Mouse (Mus musculus): ENCODE results near the gene Smyd1. TPM values are rescaled to one million over a fixed set of nuclear protein-coding genes. Genes with fewer than 3 reads are reported as not detected.

Smyd1 gene
- total RNA-seq, 2 experiments from 2014 or later = 292 to 319 TPM

DNA sequence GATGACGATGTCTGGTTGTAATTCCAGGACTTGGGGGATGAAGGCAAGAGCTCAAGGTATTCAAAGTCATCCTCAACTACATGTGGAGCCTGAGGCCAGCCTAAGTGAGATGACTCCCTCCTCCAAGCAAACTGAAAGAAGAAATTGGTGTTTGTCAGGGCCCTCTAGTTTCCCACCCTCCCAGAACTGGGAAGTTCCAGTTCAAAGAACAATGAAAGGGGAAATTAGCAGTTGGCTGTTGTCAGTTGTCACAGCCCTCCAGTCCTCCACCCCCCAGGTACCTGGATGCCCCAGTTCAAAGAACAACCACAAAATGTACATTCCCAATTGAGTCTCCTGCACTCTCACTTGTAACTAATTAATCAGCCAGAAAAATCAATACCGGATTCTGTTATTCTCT lies 113.3 kb downstream of the Smyd1 start:
- no peak for DNase-seq

- DNase-seq = no peak
Measured at GRCm38 (mm10) chr6:71204166-71204565, 117.9 kb downstream of the Smyd1 start.

DNA sequence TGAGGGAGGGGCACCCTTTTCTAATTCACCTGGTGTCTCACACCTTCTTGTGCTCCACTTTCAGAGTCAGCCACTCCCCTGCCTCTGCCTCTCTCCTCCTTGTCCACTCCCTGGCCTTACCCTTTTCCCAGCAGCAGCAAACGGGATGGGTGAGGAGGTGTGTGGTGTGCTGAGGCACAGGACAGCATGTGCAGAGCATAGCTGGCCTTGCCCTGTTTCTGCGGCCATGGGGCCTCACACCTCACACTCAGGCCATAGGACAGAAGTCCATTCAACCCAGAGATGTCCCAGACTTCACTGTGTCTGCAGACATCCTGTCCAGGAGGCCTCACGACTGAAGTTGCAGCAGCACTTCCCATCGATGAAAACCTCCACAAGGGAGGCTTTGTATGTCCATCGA lies 118.4 kb downstream of the Smyd1 start:
- no peak for DNase-seq

- no peak for DNase-seq
Measured at GRCm38 (mm10) chr6:71201925-71202324, 120.1 kb downstream of the Smyd1 start.

- no peak for DNase-seq
Measured at GRCm38 (mm10) chr6:71199612-71200011, 122.4 kb downstream of the Smyd1 start, which contains the start of gene Fabp1. Fabp1 (plus strand) TSS chr6:71199827.

DNA sequence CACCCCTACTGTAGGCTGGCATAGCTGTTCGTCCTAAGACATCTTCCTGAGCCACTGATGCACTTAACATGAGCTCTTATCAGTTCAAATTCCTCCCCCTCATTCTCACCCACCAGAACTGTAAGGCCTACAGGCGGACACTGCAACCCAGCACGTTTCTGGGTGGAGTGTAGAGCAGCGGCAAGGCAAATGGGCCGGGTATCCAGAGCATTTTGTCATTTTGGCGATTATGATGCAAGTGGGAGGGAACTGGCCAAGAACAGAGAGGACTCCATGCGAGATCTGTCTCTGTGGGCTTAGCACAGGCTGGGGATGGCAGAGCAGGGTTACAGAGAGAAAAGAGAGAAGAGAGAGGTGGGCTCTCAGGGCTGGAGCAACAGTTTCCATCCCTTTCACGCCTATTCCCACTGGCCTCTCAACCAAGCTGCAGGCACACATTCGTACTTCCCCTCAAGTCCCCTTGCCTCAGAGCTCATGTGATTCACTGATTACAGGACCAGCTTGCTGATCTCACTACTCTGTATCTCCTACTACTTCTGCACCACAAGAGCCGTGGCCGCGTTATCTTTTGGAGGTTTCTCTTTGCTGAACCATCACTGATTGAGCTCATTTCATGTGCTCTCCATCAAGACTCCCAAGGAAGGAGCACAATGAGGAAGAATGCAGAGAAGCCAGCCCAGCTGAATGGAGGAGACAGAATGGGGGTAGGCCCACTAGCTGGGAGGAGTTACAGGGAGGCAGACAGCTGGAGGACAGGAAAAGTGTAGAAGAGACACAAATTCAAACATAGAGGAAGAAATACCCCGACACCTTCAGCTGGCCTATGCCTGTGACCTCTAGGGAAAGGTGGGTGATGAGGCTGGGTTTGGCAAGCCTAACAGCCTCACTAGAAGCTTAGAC lies 124.1 kb downstream of the Smyd1 start:
- DNase-seq = no peak

GRCm38 (mm10) chr6:71196107-71196506 lies 125.9 kb downstream of the Smyd1 start:
- no peak for DNase-seq

DNA sequence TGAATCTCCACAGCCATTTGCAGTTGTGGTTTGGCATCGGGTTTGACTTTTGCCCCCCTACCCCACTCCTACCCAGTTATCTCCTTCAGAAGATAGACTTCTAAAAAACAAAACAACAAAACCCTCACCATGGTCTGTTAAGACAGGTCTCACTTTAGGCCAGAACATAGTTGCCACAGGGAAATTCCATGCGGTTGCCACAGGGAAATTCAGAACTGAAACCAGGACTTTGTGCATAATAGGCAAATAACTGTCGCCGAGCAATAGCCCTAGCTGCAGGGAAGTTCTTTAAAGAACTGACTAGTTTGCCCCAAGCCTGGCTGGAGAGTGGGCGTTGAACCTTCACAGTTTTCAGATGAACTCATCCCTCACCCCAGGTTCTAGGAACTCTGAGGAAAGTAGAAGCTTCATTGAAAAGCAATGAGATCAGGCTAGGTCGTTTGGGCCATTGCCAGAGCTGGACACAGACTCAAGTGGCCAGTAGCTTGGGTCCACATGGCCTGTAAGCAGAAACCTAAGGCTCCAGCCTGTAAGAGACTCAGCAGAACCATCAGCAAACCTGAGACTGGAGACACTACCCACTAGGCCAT lies 128.8 kb downstream of the Smyd1 start:
- no peak for DNase-seq

- DNase-seq = no peak
Measured at GRCm38 (mm10) chr6:71190501-71190900, 131.5 kb downstream of the Smyd1 start.

DNA sequence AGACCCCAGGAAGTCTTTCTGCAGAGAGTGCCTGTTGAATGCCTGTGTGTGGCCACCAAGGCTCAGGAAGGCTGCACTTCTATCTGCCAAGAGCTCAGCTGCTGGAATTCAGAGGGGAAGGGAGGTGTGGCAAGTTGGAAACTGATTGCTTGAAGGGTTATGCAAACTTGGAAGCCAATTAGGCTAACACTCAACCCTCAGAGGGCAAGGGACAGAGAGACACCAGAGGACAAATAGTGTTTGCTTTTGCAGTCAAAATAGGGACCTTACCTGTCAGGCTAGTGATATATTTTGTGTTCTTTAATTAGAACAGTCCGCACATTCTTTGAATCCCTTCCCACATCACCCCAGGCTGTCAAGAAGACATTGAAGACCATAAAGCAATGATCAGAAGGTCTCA lies 132.5 kb downstream of the Smyd1 start:
- no peak for DNase-seq

DNA sequence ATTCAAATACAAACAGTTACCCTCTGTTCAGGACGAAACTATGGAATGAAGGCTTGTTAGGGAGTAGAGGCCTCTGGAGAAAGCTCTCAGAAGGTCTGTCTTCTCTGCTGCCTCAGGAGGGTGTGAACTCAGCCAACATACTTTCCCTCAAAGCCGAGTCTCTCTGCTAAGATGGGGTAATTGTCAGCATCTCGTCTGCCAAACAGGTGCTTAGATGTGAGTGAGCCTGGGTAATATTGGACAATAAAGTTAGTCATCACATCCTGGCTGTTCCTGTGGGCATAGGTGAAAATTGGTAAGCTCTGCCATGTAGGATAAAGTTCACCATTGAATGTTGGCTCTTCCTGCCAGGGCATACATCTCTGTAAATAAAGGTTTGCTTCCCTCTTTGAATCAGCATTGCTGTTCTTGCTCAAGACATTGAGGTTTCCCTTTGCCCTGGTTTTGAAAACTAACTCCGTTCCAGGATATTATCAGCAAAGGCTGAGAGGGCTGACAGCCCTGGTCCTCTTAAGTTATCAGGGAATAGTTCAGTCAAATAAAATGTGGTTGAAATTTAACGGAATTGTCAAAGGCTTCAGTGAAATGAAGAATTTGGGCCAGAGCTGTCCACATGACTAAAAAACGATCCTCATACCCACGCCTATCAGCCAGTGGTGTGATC lies 137.0 kb downstream of the Smyd1 start:
- no peak for DNase-seq

DNA sequence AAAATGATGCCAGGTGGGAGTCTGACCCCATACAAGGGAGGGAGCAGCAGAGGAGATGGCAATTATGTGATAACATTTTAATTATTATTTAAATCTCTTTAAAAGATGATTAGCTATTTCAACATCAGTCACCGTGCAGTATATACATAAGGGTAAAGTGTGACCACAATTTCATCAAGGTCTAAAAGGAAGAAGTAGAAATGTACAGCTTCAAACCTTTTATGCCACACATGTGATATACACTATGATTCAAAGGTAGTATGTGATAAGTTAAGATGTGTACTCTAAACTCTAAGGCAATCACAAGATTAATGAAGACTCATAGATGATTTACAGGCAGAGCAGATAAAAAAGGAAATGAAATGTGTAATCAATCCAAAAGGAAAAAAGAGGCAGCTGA lies 141.4 kb downstream of the Smyd1 start:
- no peak for DNase-seq

DNA sequence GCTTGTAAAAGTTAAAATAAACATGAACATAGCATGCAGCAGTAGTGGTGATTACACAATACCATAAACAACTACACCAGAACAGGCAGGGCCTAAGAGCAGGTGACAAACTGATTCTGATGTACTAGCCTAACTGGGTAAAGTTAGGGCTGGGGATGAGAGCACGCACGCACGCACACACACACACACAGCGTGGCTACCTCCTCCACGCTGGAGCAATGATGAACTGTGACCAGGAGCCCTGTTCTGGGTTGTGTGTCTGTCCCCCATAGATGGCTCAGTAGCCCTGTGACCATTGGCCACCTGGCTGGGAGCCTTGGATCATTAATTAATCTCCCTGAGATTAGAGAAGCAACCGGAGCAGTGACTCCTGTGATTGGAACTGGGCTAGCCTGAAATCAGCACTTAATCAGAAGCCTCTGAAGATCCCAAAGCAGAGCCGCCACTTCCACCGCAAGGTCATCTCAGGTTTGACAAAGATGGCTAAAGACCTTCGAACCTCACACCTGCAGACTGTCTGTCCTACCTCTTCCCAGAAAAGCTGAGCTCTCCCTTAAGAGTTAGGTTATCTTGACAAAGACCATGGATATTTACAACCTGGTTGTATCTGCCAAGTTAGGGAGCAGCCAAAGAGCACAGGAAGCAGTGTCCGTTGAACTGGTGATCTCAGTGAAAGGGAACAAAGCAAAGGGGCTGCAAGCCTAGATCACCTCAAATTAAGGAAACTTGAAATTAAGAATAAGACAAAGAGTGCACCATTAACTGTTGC lies 149.0 kb downstream of the Smyd1 start:
- DNase-seq = no peak

DNA sequence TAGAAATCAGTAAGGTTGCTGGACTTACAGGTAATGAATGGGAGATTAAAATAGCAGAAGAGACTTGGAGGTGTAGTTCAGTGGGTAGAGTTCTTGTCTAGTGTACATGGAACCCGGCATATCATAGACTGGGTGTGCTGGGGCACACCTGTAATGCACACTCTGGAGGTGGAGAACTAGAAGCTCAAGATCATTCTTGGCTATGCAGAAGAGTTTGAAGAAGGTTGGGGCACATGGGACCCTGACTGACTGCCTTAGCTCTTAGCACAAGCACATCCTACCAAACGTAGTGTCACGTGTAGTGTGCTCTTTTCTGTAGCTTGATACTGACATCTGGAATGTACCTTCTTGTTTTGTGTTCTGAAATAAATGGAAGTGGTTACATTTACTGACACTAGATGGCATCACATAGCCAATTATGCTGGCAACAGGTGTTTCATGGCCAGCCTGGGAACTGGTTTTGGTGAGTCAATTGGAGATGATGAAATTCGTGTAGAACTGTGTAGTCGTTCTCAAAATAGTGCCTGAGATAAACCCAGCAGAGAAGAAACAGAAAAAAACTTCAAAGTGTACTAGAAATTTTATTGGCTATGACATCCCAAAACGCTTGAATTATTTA lies 155.4 kb downstream of the Smyd1 start:
- no peak for DNase-seq

GRCm38 (mm10) chr6:71164394-71164793 lies 157.6 kb downstream of the Smyd1 start:
- no peak for DNase-seq

Small RNA genes within 50 kb of the gene (microRNA-seq; reads per million reads assigned to microRNA genes)
- 6.6 to 9.5 reads per million in 2 experiments for gene Mir8112 (ENCODE audit: borderline replicate concordance in 2 of 2)

Other genes starting within 250 kb of the Smyd1 start
- gene Thnsl2, start 177.8 kb downstream of the Smyd1 start, total RNA-seq (2021) = 1 to 10 TPM; 5.1 to 6.1 TPM
- not detected for gene Fabp1, start 122.4 kb downstream of the Smyd1 start, total RNA-seq (2021)
- 10 to 100 TPM; 23.2 to 27.4 TPM for gene Krcc1, start 50.6 kb downstream of the Smyd1 start, total RNA-seq (2021)
- gene Cd8b1, start 555 bp upstream of the Smyd1 start, total RNA-seq (2021) = under 1 TPM in 1 of 2 experiments, not detected in 1; 0.29 TPM
- under 1 TPM in 1 of 2 experiments, not detected in 1; 0.51 TPM for gene Cd8a, start 51.2 kb upstream of the Smyd1 start, total RNA-seq (2021)
- 10 to 100 TPM; 85.7 to 94.4 TPM for gene Rmnd5a, start 118.4 kb upstream of the Smyd1 start, total RNA-seq (2021)
- 10 to 100 TPM; 17.5 to 20.3 TPM for gene Rnf103, start 171.7 kb upstream of the Smyd1 start, total RNA-seq (2021)
- gene Chmp3, start 221.6 kb upstream of the Smyd1 start, total RNA-seq (2021) = 10 to 100 TPM; 36.2 to 38.6 TPM